Mouse (Mus musculus) CH12.LX (cell line): Measurements from ENCODE around the gene Tnfrsf14. TPM values are rescaled to one million over a fixed set of nuclear protein-coding genes. Genes with fewer than 3 reads are reported as not detected.

ENCODE experiments used
- DNase-seq: peaks from one replicate; pipeline ENCODE4 v3.0.0-alpha.2; 2013; ENCODE audit errors: extremely low read depth
- H3K27ac ChIP-seq: 2 replicates; pipeline ENCODE4 v1.5.1; 2012; ENCODE audit warnings: low read depth, mild to moderate bottlenecking, control low read depth, moderate library complexity; ENCODE audit not compliant: insufficient read depth
- H3K27me3 ChIP-seq: replicated peaks from 2 replicates; pipeline ENCODE3; 2012; ENCODE audit warnings: inconsistent platforms
- H3K36me3 ChIP-seq, 2 experiments: replicated peaks in 1 of 2; 2 replicates each; pipeline versions ENCODE3 to v1.6.1; 2012; ENCODE audit warnings: inconsistent platforms in 1 of 2, low read length in 1 of 2, mild to moderate bottlenecking in 1 of 2, mixed read lengths in 1 of 2, moderate library complexity in 1 of 2; ENCODE audit not compliant: control insufficient read depth in 1 of 2, insufficient read depth in 1 of 2
- H3K4me1 ChIP-seq, 2 experiments: 2 replicates each; pipeline ENCODE4 v1.6.1; 2012; ENCODE audit warnings: inconsistent platforms in 1 of 2, moderate library complexity in 1 of 2; ENCODE audit not compliant: insufficient read depth in 2 of 2, control insufficient read depth in 1 of 2
- H3K4me2 ChIP-seq: 2 replicates; pipeline ENCODE4 v1.6.1; 2012; ENCODE audit warnings: low read depth, mild to moderate bottlenecking, control low read depth; ENCODE audit not compliant: poor library complexity, insufficient read depth, severe bottlenecking
- H3K4me3 ChIP-seq, 3 experiments: fragments of 150-350 bp in 1 of 3; sonication (generic) in 1 of 3; replicated peaks in 1 of 3; 2 replicates each; pipeline versions ENCODE3 to v1.5.1; 2011 to 2012; ENCODE audit warnings: low read depth in 2 of 3, low read length in 2 of 3, mild to moderate bottlenecking in 2 of 3, moderate library complexity in 2 of 3, control low read depth in 1 of 3, improper control_type of control experiment in 1 of 3, inconsistent platforms in 1 of 3, mixed read lengths in 1 of 3; ENCODE audit not compliant: poor library complexity in 1 of 3
- H3K79me2 ChIP-seq: replicated peaks from 2 replicates; pipeline ENCODE4 v1.6.1; 2012; ENCODE audit warnings: mild to moderate bottlenecking, moderate library complexity; ENCODE audit not compliant: control insufficient read depth, poor library complexity, insufficient read depth, severe bottlenecking; ENCODE audit errors: extremely low read depth
- H3K9ac ChIP-seq: 2 replicates; pipeline ENCODE4 v1.6.1; 2012; ENCODE audit warnings: low read depth, mild to moderate bottlenecking, control low read depth, moderate library complexity; ENCODE audit not compliant: insufficient read depth
- H3K9me3 ChIP-seq: replicated peaks from 2 replicates; pipeline ENCODE3; 2012; ENCODE audit warnings: low read length, inconsistent platforms, mixed read lengths
- BHLHE40 ChIP-seq: IDR thresholded peaks from 2 replicates; pipeline ENCODE4 v1.6.1; 2011; ENCODE audit warnings: mild to moderate bottlenecking, low read depth, low read length, improper control_type of control experiment
- CHD1 ChIP-seq: IDR thresholded peaks from 2 replicates; pipeline ENCODE4 v1.6.1; 2012; ENCODE audit warnings: low read depth, low read length, improper control_type of control experiment, inconsistent platforms
- CHD2 ChIP-seq: IDR thresholded peaks from 2 replicates; pipeline ENCODE4 v1.6.1; 2011; ENCODE audit warnings: low read length, improper control_type of control experiment
- CTCF ChIP-seq, 2 experiments: IDR thresholded peaks in 1 of 2; conservative IDR thresholded peaks in 1 of 2; 2 replicates each; pipeline ENCODE4 v1.5.1; 2011 to 2012; ENCODE audit warnings: low read depth in 2 of 2, low read length in 2 of 2, improper control_type of control experiment in 1 of 2, inconsistent platforms in 1 of 2, mild to moderate bottlenecking in 1 of 2, moderate library complexity in 1 of 2
- ELF1 ChIP-seq: IDR thresholded peaks from 2 replicates; pipeline ENCODE4 v1.6.1; 2014; ENCODE audit warnings: low read depth, mild to moderate bottlenecking, inconsistent platforms, low read length, improper control_type of control experiment
- ETS1 ChIP-seq: conservative IDR thresholded peaks from 2 replicates; pipeline ENCODE4 v1.6.1; 2012; ENCODE audit warnings: low read depth, mild to moderate bottlenecking, inconsistent platforms, low read length, improper control_type of control experiment, moderate library complexity
- GABPA ChIP-seq: IDR thresholded peaks from 2 replicates; pipeline ENCODE4 v1.6.1; 2012; ENCODE audit warnings: low read depth, low read length, improper control_type of control experiment, inconsistent platforms; ENCODE audit not compliant: insufficient replicate concordance
- MAFK ChIP-seq: IDR thresholded peaks from 2 replicates; pipeline ENCODE4 v1.6.1; 2011; ENCODE audit warnings: low read length, improper control_type of control experiment; ENCODE audit not compliant: insufficient replicate concordance
- MAX ChIP-seq: IDR thresholded peaks from 2 replicates; pipeline ENCODE4 v1.6.1; 2011; ENCODE audit warnings: low read length, improper control_type of control experiment
- MAZ ChIP-seq: IDR thresholded peaks from 2 replicates; pipeline ENCODE4 v1.6.1; 2012; ENCODE audit warnings: low read depth, mild to moderate bottlenecking, inconsistent platforms, low read length, improper control_type of control experiment, moderate library complexity
- MEF2A ChIP-seq: IDR thresholded peaks from 2 replicates; pipeline ENCODE4 v1.6.1; 2014; ENCODE audit warnings: low read depth, mild to moderate bottlenecking, inconsistent platforms, low read length, improper control_type of control experiment, borderline replicate concordance
- MXI1 ChIP-seq: IDR thresholded peaks from 2 replicates; pipeline ENCODE4 v1.6.1; 2011; ENCODE audit warnings: mild to moderate bottlenecking, low read depth, low read length, improper control_type of control experiment
- MYC ChIP-seq: IDR thresholded peaks from 2 replicates; pipeline ENCODE4 v1.6.1; 2011; ENCODE audit warnings: low read depth, mild to moderate bottlenecking, improper control_type of control experiment, low read length
- NRF1 ChIP-seq: IDR thresholded peaks from 2 replicates; pipeline ENCODE4 v1.6.1; 2014; ENCODE audit warnings: low read depth, mild to moderate bottlenecking, inconsistent platforms, low read length, improper control_type of control experiment, moderate library complexity
- PAX5 ChIP-seq: IDR thresholded peaks from 2 replicates; pipeline ENCODE4 v1.6.1; 2012; ENCODE audit warnings: low read length, inconsistent platforms, mixed read lengths
- POLR2A ChIP-seq: IDR thresholded peaks from 2 replicates; pipeline ENCODE4 v1.6.1; 2011; ENCODE audit warnings: low read depth, mild to moderate bottlenecking, improper control_type of control experiment, low read length
- POLR2AphosphoS2 ChIP-seq: IDR thresholded peaks from 2 replicates; pipeline ENCODE4 v1.6.1; 2011; ENCODE audit warnings: low read depth, low read length, improper control_type of control experiment
- SMC3 ChIP-seq: IDR thresholded peaks from 2 replicates; pipeline ENCODE4 v1.6.1; 2011; ENCODE audit warnings: low read depth, low read length, improper control_type of control experiment
- TBP ChIP-seq: conservative IDR thresholded peaks from 2 replicates; pipeline ENCODE4 v1.6.1; 2011; ENCODE audit warnings: low read depth, low read length, improper control_type of control experiment
- UBTF ChIP-seq: IDR thresholded peaks from 2 replicates; pipeline ENCODE4 v1.6.1; 2012; ENCODE audit warnings: low read depth, mild to moderate bottlenecking, inconsistent platforms, low read length, improper control_type of control experiment, moderate library complexity
- USF1 ChIP-seq: IDR thresholded peaks from 2 replicates; pipeline ENCODE4 v1.6.1; 2014; ENCODE audit warnings: low read depth, mild to moderate bottlenecking, inconsistent platforms, low read length, improper control_type of control experiment
- USF2 ChIP-seq: conservative IDR thresholded peaks from 2 replicates; pipeline ENCODE4 v1.6.1; 2011; ENCODE audit warnings: low read depth, low read length, improper control_type of control experiment
- ZC3H11A ChIP-seq: IDR thresholded peaks from 2 replicates; pipeline ENCODE4 v1.6.1; 2012; ENCODE audit warnings: low read depth, mild to moderate bottlenecking, inconsistent platforms, low read length, improper control_type of control experiment
- ZKSCAN1 ChIP-seq: IDR thresholded peaks from 2 replicates; pipeline ENCODE4 v1.6.1; 2012; ENCODE audit warnings: low read depth, inconsistent platforms, low read length, improper control_type of control experiment, borderline replicate concordance
- ZNF384 ChIP-seq: IDR thresholded peaks from 2 replicates; pipeline ENCODE4 v1.6.1; 2012; ENCODE audit warnings: low read depth, low read length, improper control_type of control experiment, inconsistent platforms
- dilution Hi-C: fragments of 300-500 bp; cut with MboI; formaldehyde crosslinking; loops from 2 replicates; pipeline ENCODE4 v1.14.3; 2020; ENCODE audit warnings: low sequenced_read_pairs; ENCODE audit not compliant: extremely low pct_unique_long_range_greater_than_20kb, extremely low pct_ligation_motif_present
- in situ Hi-C: fragments of 300-500 bp; cut with MboI; formaldehyde crosslinking; loops from 3 replicates; pipeline ENCODE4 v1.14.3; 2019; ENCODE audit warnings: low sequenced_read_pairs, low pct_ligation_motif_present, low pct_unique_long_range_greater_than_20kb, mixed read lengths
- polyA plus RNA-seq: library from polyadenylated mRNA; unstranded; fragments of >175 nt; gene quantifications from 2 replicates; pipeline ENCODE4 v1.2.1, GENCODE M21; 2012; ENCODE audit warnings: low read depth; ENCODE audit not compliant: insufficient read length
- total RNA-seq, 2 experiments: library from RNA; depleted of rRNA; stranded (reverse); fragments of 300-350 nt in 1 of 2; fragments of >200 nt in 1 of 2; gene quantifications; 2 replicates each; pipeline ENCODE4 v1.2.3; 2012 to 2014

Gene Tnfrsf14
- total and polyA plus RNA-seq, 3 experiments = 20.0 to 109 (median 25.9) TPM

GRCm38 (mm10) chr4:154961226-154961738 is 32.9 kb upstream of the Tnfrsf14 start:
- dilution Hi-C loops = no loop called here
- TF ChIP-seq UBTF (peak; percentile 69; the same call in 1 of the 2 replicates), MAZ (0 out of 2 replicates have a peak, but pooled peaks have one; percentile 6), PAX5 (no peak), SMC3 (no peak), CTCF (conservative IDR thresholded peaks at IDR 0.05 in 1 of 2, IDR thresholded peaks at IDR 0.05 in 1 of 2; ENCODE audit: low read depth in 2 of 2, low read length in 2 of 2) (peak in 1 of 2 experiments; percentile 48; a peak in 2 of 4 replicates), MXI1 (no peak), ELF1 (no peak), ZKSCAN1 (no peak), BHLHE40 (0 out of 2 replicates have a peak, but pooled peaks have one; percentile 21), ETS1 (no peak), NRF1 (peak; percentile 12; the same call in 1 of the 2 replicates)

GRCm38 (mm10) chr4:154960690-154961225 is 32.4 kb upstream of the Tnfrsf14 start, which contains the start of gene Hes5:
Hes5 (plus strand) TSS chr4:154960923.
- H3K9ac ChIP-seq = peak within 1 kb of the TSS; percentile 48
- H3K9me3 ChIP-seq = no peaks in the 10 kb centered on the region
- no peak for DNase-seq
- dilution Hi-C loops = no loop called here
- H3K27me3 ChIP-seq = peaks cover 60% of the 10 kb centered on the region
- H3K36me3 ChIP-seq = peaks cover 0 to 6% of the 10 kb centered on the region in 2 experiments
- H3K4me3 ChIP-seq = peak within 1 kb of the TSS; percentile 55 to 75 (median 61)
- peak within 1 kb of the TSS; percentile 0; the same call in 1 of the 2 replicates for H3K27ac ChIP-seq
- TF ChIP-seq GABPA = no peak
- TF ChIP-seq MAX = no peak; the same call in 1 of the 2 replicates
- TF ChIP-seq MYC = no peak
- TF ChIP-seq ZNF384 = no peak
- TF ChIP-seq POLR2AphosphoS2 = no peak
- TF ChIP-seq USF2 = no peak
- no peak for TF ChIP-seq POLR2A
- no peak for TF ChIP-seq ETS1
- TF ChIP-seq ZC3H11A = no peak
- TF ChIP-seq USF1 = no peak
- TF ChIP-seq UBTF = no peak
- no peak for TF ChIP-seq CHD1
- no peak for TF ChIP-seq TBP
- no peak for TF ChIP-seq MEF2A
- no peak for TF ChIP-seq PAX5
- no peak for TF ChIP-seq MAFK
- no peak for TF ChIP-seq CHD2
- TF ChIP-seq ZKSCAN1 = no peak
- TF ChIP-seq NRF1 = no peak
- H3K4me2 ChIP-seq = peak within 1 kb of the TSS; percentile 88
- in situ Hi-C loops = loop anchor here (25.0 kb wide), 1 partner anchor 277 kb away; the partner anchor contains the start of gene Faap20
- peaks cover 23 to 68% of the 10 kb centered on the region in 2 experiments; a peak in 3 of 4 replicates for H3K4me1 ChIP-seq
- peaks cover 17% of the 10 kb centered on the region for H3K79me2 ChIP-seq

More at GRCm38 (mm10) chr4:154961226-154961738, 32.9 kb upstream of the Tnfrsf14 start:
- peaks cover 28 to 68% of the 10 kb centered on the region in 2 experiments for H3K4me1 ChIP-seq
- peaks cover 23% of the 10 kb centered on the region for H3K79me2 ChIP-seq
- H3K4me3 ChIP-seq = peak overlapping the region; percentile 55 to 75 (median 61)
- no peak for DNase-seq
- peaks cover 59% of the 10 kb centered on the region for H3K27me3 ChIP-seq
- H3K9ac ChIP-seq = peak overlapping the region; percentile 48
- H3K4me2 ChIP-seq = peak overlapping the region; percentile 88
- H3K27ac ChIP-seq = peak overlapping the region; percentile 0; the same call in 1 of the 2 replicates
- H3K9me3 ChIP-seq = no peaks in the 10 kb centered on the region
- peaks cover 0 to 11% of the 10 kb centered on the region in 2 experiments for H3K36me3 ChIP-seq
- in situ Hi-C loops = loop anchor here (25.0 kb wide), 1 partner anchor 276 kb away; the partner anchor contains the start of gene Faap20
